Mouse (Mus musculus) layer of hippocampus, adult 8-10 months (tissue): ENCODE data around the gene Fam114a1. TPM values are rescaled to one million over a fixed set of nuclear protein-coding genes. Genes with fewer than 3 reads are reported as not detected.

Experiments used
- DNase-seq, 2 experiments: peaks; one replicate each; pipeline ENCODE4 v3.0.0; 2022; ENCODE audit warnings: low spot score in 2 of 2
- total RNA-seq, 4 experiments: library from RNA; stranded (reverse); gene quantifications; 2 replicates each; pipeline ENCODE4 v1.2.4; 2022

Gene Fam114a1
- total RNA-seq, 4 experiments from 2014 or later, result 4.5 to 10.9 (median 6.7) TPM

- no peak for DNase-seq
Observed at GRCm38 (mm10) chr5:65003946-65004535, 34.2 kb downstream of the Fam114a1 start.

- DNase-seq, result no peak
Observed at GRCm38 (mm10) chr5:65005251-65005650, 35.4 kb downstream of the Fam114a1 start.

- DNase-seq, result no peak
Observed at GRCm38 (mm10) chr5:65006011-65006491, 36.2 kb downstream of the Fam114a1 start.

- no peak for DNase-seq
Observed at GRCm38 (mm10) chr5:65011901-65012573, 42.2 kb downstream of the Fam114a1 start.

- no peak for DNase-seq
Observed at GRCm38 (mm10) chr5:65015508-65015907, 45.6 kb downstream of the Fam114a1 start.

GRCm38 (mm10) chr5:65019109-65019508, 49.2 kb downstream of the Fam114a1 start:
- DNase-seq, result no peak

GRCm38 (mm10) chr5:65019823-65020222, 50.0 kb downstream of the Fam114a1 start:
- DNase-seq, result peak; percentile 21 to 29

GRCm38 (mm10) chr5:65022006-65022405, 52.1 kb downstream of the Fam114a1 start:
- peak; percentile 25 to 37 for DNase-seq

- no peak for DNase-seq
Observed at GRCm38 (mm10) chr5:65024641-65025040, 54.8 kb downstream of the Fam114a1 start.

- DNase-seq, result no peak
Observed at GRCm38 (mm10) chr5:65025916-65026315, 56.0 kb downstream of the Fam114a1 start.

GRCm38 (mm10) chr5:65026776-65027175, 56.9 kb downstream of the Fam114a1 start:
- DNase-seq, result no peak

GRCm38 (mm10) chr5:65028019-65028418, 58.1 kb downstream of the Fam114a1 start:
- DNase-seq, result no peak

- peak; percentile 25 to 28 for DNase-seq
Observed at GRCm38 (mm10) chr5:65036597-65036996, 66.7 kb downstream of the Fam114a1 start.

GRCm38 (mm10) chr5:65038305-65038704, 68.4 kb downstream of the Fam114a1 start:
- no peak for DNase-seq

- DNase-seq, result peak; percentile 10 to 13
Observed at GRCm38 (mm10) chr5:65038811-65039571, 69.1 kb downstream of the Fam114a1 start.

GRCm38 (mm10) chr5:65040463-65040862, 70.6 kb downstream of the Fam114a1 start:
- DNase-seq, result no peak

- DNase-seq, result no peak
Observed at GRCm38 (mm10) chr5:65043407-65043895, 73.6 kb downstream of the Fam114a1 start.

- peak in 1 of 2 experiments; percentile 13 for DNase-seq
Observed at GRCm38 (mm10) chr5:65045642-65046370, 75.9 kb downstream of the Fam114a1 start.

GRCm38 (mm10) chr5:65046442-65047284, 76.8 kb downstream of the Fam114a1 start:
- DNase-seq, result no peak

- DNase-seq, result no peak
Observed at GRCm38 (mm10) chr5:65047285-65047855, 77.5 kb downstream of the Fam114a1 start.
